Mouse (Mus musculus) thymus, postnatal 10 days (tissue): ENCODE results near the gene Wnt10a.
"Not testable (repeated sequence)": the region's sequence is repeated elsewhere in the genome, so short reads cannot be mapped to it uniquely, and the experiment has no call there.

Experiments
- DNase-seq, 2 experiments: peaks; one replicate each; pipeline ENCODE4 v3.0.0; 2021; ENCODE audit warnings: low spot score in 2 of 2

Wnt10a gene

DNA sequence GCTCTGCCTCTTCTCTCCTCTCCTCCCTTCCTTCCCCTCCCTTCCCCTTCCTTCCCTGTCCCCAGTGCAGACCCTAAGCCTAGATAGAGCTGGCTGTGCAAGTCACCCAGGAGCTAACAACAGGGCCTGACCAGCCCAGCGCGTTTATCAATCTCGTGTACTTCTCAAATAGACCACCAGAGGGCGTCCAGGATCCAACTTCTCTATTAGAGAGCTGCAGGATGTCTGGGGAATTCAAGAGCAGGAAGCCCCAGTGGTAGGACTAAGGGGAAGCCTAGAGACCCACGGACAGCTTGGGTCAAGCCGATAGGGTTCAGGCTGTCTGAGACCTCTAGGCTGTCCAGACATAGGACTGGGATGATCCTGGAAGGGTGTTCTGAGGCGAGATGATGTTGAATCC is 3.5 kb upstream of the Wnt10a start:
- DNase-seq = peak; percentile 38 to 71

- DNase-seq = no peak
These were observed 2.6 kb upstream of the Wnt10a start for GRCm38 (mm10) chr1:74788603-74789176.

DNA sequence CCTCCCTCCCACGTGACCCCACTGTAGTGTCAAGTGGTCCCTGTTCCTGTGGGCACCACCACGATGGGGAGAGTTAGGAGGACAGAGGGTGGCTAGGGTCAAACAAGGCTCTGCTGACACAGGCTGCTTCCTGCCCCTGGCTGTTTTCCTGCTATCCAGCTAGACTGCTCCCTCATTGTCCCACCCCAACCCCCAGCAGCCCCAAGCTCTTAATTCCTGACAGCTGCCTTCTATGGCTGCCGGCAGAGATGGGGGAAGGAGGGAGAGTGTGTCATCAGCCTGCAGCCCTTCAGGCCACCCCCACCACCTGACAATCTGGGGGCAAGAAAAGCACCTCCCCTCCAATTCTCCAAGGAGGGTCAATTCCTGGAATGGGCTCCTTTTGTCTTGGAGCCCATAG is 1.2 kb upstream of the Wnt10a start:
- DNase-seq = no peak

DNA sequence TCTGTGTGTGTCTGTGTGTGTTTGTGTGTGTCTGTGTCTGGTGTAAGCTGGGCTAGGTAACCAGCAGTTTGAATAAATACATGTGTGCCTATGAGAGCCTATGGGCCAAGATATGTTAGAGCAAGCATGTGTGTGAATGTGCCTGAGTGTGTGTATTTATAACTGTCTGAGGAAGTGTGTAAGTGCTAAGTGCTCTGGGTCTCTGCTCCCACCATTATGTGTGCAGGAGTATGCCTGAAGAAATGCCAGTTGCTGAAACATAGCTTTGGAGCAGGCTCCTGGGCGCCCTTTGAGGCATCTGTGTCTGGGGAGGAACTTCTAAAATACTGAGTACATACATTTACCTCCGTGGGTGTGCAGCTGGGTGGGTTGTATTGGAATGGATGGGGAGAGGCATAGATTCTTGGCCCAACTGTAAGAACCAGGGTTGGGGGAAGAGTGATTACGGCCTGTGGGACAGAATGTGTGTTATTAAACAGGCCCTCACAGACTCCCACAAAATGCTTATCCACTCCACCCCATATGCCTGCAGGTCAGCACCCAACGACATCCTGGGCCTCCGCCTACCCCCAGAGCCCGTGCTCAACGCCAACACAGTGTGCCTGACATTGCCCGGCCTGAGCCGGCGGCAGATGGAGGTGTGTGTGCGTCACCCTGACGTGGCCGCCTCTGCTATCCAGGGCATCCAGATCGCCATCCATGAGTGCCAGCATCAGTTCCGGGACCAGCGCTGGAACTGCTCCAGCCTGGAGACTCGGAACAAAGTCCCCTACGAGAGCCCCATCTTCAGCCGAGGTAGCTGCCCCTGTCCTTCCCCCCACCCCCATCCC is 1.7 kb downstream of the Wnt10a start:
- DNase-seq = no peak

GRCm38 (mm10) chr1:74794487-74795144 is 3.3 kb downstream of the Wnt10a start:
- DNase-seq = no peak

DNA sequence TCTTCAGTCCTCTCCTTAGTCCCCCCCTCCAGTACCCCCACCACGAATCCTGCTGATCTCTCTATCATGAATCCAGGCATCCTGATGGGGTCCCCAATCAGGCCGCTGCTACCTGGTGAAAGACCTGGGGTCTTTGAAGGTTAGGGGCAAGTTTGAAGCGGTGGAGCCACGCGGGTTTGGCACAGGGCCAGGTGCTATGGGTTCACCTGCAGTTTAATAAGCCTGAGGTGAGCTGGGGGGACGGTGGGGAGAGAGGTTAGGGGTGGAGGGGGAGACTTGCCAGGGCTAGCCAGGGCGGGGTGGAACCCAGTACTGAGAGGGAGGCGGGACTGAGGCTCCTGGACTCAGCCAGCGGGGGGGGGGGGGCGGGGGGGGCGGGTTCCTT is 3.8 kb downstream of the Wnt10a start:
- no peak for DNase-seq

- DNase-seq = no peak
These were observed 6.1 kb downstream of the Wnt10a start for GRCm38 (mm10) chr1:74797459-74797858.

DNA sequence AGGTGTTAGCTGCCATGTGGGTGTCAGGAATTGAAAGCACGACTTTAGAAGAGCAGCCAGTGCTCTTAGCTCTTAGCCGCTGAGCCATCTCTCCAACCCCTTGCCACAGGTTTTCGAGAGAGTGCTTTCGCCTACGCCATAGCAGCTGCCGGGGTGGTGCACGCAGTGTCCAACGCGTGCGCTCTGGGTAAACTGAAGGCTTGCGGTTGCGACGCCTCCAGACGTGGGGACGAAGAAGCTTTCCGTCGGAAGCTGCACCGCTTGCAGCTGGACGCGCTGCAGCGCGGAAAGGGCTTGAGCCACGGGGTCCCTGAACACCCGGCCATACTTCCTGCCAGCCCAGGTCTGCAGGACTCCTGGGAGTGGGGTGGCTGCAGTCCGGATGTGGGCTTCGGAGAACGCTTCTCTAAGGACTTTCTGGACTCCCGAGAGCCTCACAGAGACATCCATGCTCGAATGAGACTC is 9.1 kb downstream of the Wnt10a start:
- DNase-seq = no peak

DNA sequence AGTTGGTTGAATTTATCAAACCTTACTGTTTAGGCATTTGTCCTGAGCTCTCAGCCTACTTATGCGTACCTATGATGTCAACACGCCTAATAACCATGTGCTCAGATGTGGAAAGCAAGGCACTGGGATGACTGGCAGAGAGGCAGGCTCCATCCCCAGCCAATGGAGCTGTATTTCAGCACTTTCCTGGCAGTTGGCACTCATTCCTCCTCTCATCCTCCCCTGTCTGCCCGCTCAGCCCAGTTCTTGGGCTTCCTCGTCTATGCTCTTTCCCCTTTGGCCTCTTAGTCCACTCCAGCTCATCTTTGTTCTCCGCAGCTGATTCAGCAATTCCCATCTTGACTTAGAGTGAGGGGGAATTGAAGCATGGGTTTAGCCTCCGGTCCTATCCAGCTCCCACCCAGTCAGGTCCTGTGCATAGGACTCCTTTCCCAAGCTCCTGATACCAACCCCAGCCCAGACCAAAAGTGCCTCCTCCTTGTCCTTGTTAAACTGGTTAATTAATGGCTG is 10.4 kb downstream of the Wnt10a start:
- DNase-seq = no peak

DNA sequence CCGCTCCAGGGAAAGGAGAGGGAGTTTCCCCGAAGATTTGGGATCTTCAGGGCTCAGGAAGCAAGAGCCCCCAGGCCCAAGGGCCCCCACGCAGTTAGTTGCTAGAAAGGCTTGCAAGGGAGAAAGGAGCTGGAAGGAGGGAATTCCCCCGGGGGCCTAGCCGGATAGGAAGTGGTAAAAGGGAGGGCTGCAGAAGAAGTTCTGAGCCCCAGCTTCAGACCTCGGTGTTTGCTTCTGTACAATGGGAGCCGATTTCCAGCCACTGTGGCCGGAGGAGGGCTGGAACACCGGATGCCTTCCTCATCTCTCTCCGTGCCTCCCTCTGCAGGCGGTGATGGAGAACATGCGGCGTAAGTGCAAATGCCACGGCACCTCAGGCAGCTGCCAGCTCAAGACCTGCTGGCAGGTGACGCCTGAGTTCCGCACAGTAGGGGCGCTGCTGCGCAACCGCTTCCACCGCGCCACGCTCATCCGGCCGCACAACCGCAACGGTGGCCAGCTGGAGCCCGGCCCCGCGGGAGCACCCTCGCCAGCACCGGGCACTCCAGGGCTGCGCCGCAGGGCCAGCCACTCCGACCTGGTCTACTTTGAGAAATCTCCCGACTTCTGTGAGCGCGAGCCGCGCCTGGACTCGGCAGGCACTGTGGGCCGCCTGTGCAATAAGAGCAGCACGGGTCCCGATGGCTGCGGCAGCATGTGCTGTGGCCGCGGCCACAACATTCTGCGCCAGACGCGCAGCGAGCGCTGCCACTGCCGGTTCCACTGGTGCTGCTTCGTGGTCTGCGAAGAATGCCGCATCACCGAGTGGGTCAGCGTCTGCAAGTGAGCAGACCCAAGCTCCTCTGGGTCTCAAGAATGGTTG is 11.7 kb downstream of the Wnt10a start:
- DNase-seq = peak; percentile 66 to 81

DNA sequence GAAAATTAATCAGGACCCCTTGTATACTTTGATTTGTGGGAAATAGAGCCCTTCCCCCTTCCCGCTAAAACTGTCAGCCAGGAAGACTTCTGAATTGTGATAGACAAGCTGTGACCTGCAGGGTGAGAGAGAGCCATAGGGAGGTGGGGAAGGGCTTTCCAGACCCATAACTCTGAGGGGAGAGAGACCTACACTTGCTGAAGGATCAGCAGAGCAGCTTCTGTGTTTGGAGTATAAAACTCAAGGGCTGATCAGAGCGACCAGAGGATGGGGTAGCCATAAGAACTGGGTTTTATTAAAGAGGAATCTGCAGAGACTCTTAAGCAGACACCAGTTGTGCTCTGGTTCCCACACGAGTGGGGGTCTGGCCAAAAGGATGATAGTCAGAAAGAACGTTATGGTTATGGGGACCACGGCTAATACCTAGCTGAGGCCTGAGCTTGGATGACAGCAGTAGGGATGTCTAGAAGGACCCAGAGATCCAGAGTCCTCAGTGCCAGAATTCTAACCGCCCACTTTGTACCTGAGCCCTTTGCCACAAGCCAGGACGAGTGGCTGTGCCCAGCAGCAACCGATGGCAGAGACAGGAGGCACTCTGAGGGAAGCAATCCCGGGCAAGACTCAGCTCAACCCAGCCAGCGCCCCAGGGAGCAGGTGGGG is 13.0 kb downstream of the Wnt10a start:
- DNase-seq = no peak

- no peak for DNase-seq
These were observed 14.1 kb downstream of the Wnt10a start for GRCm38 (mm10) chr1:74805340-74805835.

- DNase-seq = no peak
These were observed 14.5 kb downstream of the Wnt10a start for GRCm38 (mm10) chr1:74805843-74806242.

- no peak for DNase-seq
These were observed 15.3 kb downstream of the Wnt10a start for GRCm38 (mm10) chr1:74806360-74807311.

- DNase-seq = no peak
These were observed 16.3 kb downstream of the Wnt10a start for GRCm38 (mm10) chr1:74807551-74808071.

GRCm38 (mm10) chr1:74808078-74808477 is 16.8 kb downstream of the Wnt10a start:
- DNase-seq = peak; percentile 71 to 88

GRCm38 (mm10) chr1:74809007-74809406 is 17.7 kb downstream of the Wnt10a start:
- DNase-seq = no peak

DNA sequence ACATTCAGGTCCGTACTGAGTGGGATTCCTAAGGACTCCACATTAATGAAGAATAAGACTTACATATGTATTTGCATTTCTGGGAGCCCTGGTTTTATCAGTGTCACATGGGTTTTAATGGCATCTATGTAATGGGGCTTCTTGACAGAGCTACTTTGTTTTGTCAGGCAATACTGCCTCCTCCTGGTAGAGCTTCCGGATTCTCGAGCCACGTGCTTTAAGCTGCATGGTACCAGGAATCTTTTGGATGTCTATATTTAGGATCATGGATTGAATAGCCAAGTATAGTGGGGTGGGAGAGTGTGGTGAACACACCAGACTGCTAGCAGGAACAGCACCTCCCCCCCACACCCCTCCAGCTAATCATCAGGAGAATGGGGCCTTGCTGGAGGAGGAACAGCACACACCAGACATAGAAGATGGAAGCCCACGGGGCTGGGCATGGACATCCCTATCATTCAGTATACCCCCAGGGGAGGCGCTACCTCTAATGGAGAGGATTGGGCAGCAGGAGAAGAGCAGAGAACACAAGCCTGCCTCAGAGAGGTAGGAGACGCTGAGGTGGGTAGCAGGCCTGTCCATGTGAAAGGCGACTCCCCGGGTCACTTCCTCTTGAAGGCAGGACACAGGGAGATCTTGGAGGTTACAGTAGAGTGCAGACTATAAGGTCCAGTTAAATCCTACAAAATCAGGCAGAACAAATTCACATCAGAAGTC is 23.8 kb downstream of the Wnt10a start:
- no peak for DNase-seq

DNA sequence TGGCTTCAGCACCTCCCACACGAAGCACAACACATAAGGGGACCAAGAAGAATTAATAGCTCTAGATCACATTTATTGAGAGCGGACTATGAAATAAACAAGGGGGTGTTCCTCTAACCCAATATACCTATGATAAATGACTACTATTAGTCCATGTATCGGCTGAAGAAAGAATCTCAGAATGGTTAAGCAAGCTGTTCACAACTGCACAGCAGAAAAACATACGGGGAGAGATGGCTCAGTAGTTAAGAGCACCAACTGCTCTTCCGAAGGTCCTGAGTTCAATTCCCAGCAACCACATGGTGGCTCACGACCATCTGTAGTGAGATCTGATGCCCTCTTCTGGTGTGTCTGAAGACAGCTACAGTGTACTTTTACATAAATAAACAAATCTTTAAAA is 24.6 kb downstream of the Wnt10a start:
- DNase-seq = not testable (repeated sequence)
